Mouse (Mus musculus) erythroblast, embryonic 14.5 days (primary cell): ENCODE results near the gene Dph1.

ENCODE experiments used
- GATA1 ChIP-seq: IDR thresholded peaks from 2 replicates; pipeline ENCODE4 v1.6.1; 2012; ENCODE audit warnings: low read length, inconsistent platforms, mixed read lengths
- TAL1 ChIP-seq: IDR thresholded peaks from 3 replicates; pipeline ENCODE4 v1.6.1; 2012; ENCODE audit warnings: low read length, inconsistent platforms, mixed read lengths

- TF ChIP-seq GATA1 (no peak), TAL1 (no peak)
These were observed 7.0 kb downstream of the Dph1 start for GRCm38 (mm10) chr11:75183917-75184570.
